Mouse (Mus musculus) cerebellum, adult 2 months (tissue): ENCODE data around the gene Lrrtm1. TPM values are rescaled to one million over a fixed set of nuclear protein-coding genes. Genes with fewer than 3 reads are reported as not detected.
A peak's percentile ranks its signal among the peaks of the same experiment; 100 is the strongest.

ENCODE experiments used
- DNase-seq, 2 experiments: peaks; one replicate each; pipeline ENCODE4 v3.0.0; 2021
- H3K27ac ChIP-seq: fragments of 200-500 bp; 2 replicates; pipeline ENCODE4 v1.5.1; 2012; ENCODE audit warnings: low read length, control low read depth, inconsistent platforms; ENCODE audit not compliant: insufficient read depth
- H3K27me3 ChIP-seq: fragments of 200-500 bp; 2 replicates; pipeline ENCODE4 v1.6.1; 2012; ENCODE audit warnings: inconsistent platforms, mild to moderate bottlenecking, low read length, moderate library complexity; ENCODE audit not compliant: control insufficient read depth, insufficient read depth
- H3K4me1 ChIP-seq: fragments of 200-500 bp; 2 replicates; pipeline ENCODE4 v1.6.1; 2011; ENCODE audit warnings: low read length; ENCODE audit not compliant: control insufficient read depth, insufficient read depth
- H3K4me3 ChIP-seq: fragments of 200-500 bp; replicated peaks from 2 replicates; pipeline ENCODE3; 2011; ENCODE audit warnings: mild to moderate bottlenecking, low read depth, low read length, control low read depth; ENCODE audit not compliant: insufficient read depth
- CTCF ChIP-seq: fragments of 200-500 bp; IDR thresholded peaks from 2 replicates; pipeline ENCODE4 v1.5.1; 2011; ENCODE audit warnings: low read depth, mild to moderate bottlenecking, control low read depth, low read length, moderate library complexity, borderline replicate concordance; ENCODE audit not compliant: insufficient read depth
- POLR2A ChIP-seq: fragments of 200-500 bp; IDR thresholded peaks from 2 replicates; pipeline ENCODE4 v1.6.1; 2011; ENCODE audit warnings: low read length, control low read depth, borderline replicate concordance; ENCODE audit not compliant: insufficient read depth
- WGBS: fragments of 180-500 bp; shearing (Covaris S2); methylation state at CpG from one replicate; pipeline ENCODE4 v1.1.7; 2018; 5-methylcytosine and 5-hydroxymethylcytosine counted together
- polyA plus RNA-seq: library from polyadenylated mRNA; depleted of rRNA; stranded (reverse); fragments of >200 nt; gene quantifications from 2 replicates; pipeline ENCODE4 v1.2.3, GENCODE M21; 2012

Lrrtm1 gene
- polyA plus RNA-seq, 1 experiment = 16.0 TPM

DNA sequence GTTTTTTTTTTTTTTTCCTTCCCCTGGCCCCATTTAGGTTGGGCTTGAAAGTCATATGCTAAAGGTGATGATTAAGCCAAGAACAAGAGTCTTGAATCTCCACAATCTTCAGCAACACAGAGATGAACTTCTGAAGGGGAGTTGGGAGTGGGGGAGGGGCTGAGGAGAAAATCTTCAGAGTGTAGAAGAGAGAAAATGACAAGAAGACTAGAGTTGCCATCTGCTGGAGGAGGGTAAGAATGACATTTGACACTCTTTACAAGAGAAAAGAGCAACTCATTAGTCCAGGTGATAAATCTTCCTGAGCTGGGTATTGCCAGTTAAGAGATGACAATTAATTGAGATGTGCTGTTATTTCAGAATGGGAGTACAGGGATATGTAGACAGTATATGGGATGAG is 23.6 kb upstream of the Lrrtm1 start:
- H3K27me3 ChIP-seq = no peaks in the 10 kb centered on the region
- peak in 1 of 2 experiments; percentile 8 for DNase-seq
- H3K27ac ChIP-seq = no peak overlapping the region

GRCm38 (mm10) chr6:77220776-77221175 is 21.7 kb upstream of the Lrrtm1 start:
- H3K4me1 ChIP-seq = no peaks in the 10 kb centered on the region
- H3K4me3 ChIP-seq = no peak overlapping the region
- no peaks in the 10 kb centered on the region for H3K27me3 ChIP-seq
- WGBS = 95% methylated on average over 4 of the region's 4 CpGs
- DNase-seq = no peak
- no peak for TF ChIP-seq CTCF
- no peak for TF ChIP-seq POLR2A
- H3K27ac ChIP-seq = no peak overlapping the region

More for the DNA sequence above, 23.6 kb upstream of the Lrrtm1 start:
- H3K4me3 ChIP-seq = no peak overlapping the region
- no peak for TF ChIP-seq POLR2A
- TF ChIP-seq CTCF = no peak
- peaks cover 5% of the 10 kb centered on the region; the same call in 1 of the 2 replicates for H3K4me1 ChIP-seq

DNA sequence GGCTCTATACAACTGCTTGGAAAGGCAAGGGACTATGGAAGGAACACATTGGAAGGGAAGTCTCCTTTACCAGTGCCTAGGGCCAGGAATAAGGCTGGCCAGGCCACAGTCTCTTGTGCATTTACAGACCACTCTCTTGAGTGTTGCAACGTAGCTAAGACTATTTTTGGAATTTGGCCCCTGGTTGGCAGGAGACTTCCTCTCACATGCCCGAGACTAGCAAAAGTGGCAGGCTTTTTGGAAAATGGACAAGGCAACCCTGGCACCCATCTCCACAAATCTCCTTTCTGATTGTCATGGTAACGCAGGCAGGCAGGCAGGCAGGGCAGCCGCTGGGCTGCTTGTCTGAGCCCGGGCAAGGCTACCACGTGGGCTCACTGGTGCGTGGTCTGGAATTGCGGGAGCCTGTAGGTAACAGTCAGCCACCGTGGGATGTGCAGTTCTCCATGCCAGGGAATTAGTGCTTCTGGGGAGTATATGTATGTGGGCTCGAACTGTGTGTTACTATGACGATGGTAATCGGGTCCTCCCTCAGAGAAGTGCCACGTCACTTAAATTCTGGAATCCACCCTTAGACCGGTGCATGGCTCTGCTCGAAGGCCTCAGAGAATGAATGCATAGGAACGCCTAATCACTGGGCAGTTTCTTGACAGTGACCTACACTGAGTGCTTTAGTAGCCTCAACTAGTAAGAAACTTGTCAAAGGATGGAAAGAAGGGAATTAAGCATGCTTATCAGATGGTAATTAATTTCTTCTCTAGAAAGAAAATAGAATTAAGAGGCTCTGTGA is 19.4 kb upstream of the Lrrtm1 start:
- H3K4me3 ChIP-seq = peak overlapping the region; percentile 9
- H3K27me3 ChIP-seq = no peaks in the 10 kb centered on the region
- DNase-seq = peak; percentile 55 to 65
- no peak for TF ChIP-seq POLR2A
- no peak for TF ChIP-seq CTCF
- 14% methylated on average over 16 of the region's 16 CpGs for WGBS
- no peak overlapping the region for H3K27ac ChIP-seq
- no peaks in the 10 kb centered on the region for H3K4me1 ChIP-seq

DNA sequence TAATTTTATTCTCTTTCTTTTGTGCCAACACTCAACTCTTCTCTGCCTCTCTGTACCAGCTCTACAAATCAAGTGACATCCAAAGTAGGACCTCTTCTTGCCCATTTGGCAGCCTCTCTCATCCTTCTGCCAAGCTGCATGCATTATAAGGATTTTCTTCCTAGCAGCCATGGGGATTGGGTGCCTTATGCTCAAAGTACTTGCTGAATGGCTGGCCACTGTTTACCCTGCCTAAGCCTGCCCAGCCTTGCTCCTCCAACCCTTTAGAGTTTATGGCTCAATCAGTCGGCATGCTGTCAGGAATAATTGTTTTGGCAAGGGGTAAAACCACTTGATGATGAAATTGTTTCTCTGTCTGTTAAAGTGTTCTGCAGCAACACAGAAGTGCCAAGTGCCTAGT is 2.1 kb upstream of the Lrrtm1 start:
- peak in 1 of 2 experiments; percentile 27 for DNase-seq
- no peak overlapping the region for H3K27ac ChIP-seq

GRCm38 (mm10) chr6:77243541-77244231 is 1.2 kb downstream of the Lrrtm1 start:
- no peak for TF ChIP-seq POLR2A
- TF ChIP-seq CTCF = no peak
- Histone ChIP-seq H3K27me3 (no peaks in the 10 kb centered on the region), H3K4me3 (peak overlapping the region; percentile 57), H3K4me1 (no peaks in the 10 kb centered on the region), H3K27ac (no peak overlapping the region)
- WGBS = under 1% methylated on average over 43 of the region's 43 CpGs
- peak; percentile 49 to 60 for DNase-seq

More for the DNA sequence above, 2.1 kb upstream of the Lrrtm1 start:
- no peak overlapping the region for H3K4me3 ChIP-seq
- H3K27me3 ChIP-seq = no peaks in the 10 kb centered on the region
- WGBS = 25% methylated on average over 1 of the region's 1 CpGs
- TF ChIP-seq CTCF = no peak
- no peak for TF ChIP-seq POLR2A
- H3K4me1 ChIP-seq = no peaks in the 10 kb centered on the region

GRCm38 (mm10) chr6:77253480-77253879 is 11.0 kb downstream of the Lrrtm1 start:
- Histone ChIP-seq H3K4me3 (no peak overlapping the region), H3K27ac (no peak overlapping the region), H3K4me1 (no peaks in the 10 kb centered on the region), H3K27me3 (no peaks in the 10 kb centered on the region)
- no peak for DNase-seq
- TF ChIP-seq POLR2A = no peak
- no peak for TF ChIP-seq CTCF
- WGBS = 90% methylated on average over 5 of the region's 5 CpGs

DNA sequence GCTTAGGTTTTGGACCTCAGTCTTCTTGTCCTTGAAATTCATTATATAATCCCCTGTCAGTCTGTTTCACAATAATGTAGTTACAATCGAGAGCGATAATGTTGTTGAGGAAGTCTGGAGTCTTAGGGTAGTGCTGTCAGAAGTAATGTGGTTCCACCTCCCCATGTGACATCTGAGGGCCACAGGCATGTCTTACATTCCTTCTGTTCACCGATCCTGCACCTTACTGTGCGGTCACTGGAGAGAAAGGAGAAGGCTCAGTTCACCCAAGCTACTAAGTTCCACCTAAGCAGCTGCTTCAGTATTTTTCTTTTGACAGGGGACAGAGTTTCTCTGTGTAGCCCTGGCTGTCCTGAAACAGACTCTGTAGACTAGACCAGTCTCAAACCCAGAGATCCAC is 13.9 kb downstream of the Lrrtm1 start:
- TF ChIP-seq CTCF = no peak
- TF ChIP-seq POLR2A = no peak
- DNase-seq = no peak
- Histone ChIP-seq H3K27me3 (no peaks in the 10 kb centered on the region), H3K27ac (no peak overlapping the region), H3K4me1 (no peaks in the 10 kb centered on the region), H3K4me3 (no peak overlapping the region)
- 91% methylated on average over 4 of the region's 4 CpGs for WGBS

GRCm38 (mm10) chr6:77257358-77258105 is 15.0 kb downstream of the Lrrtm1 start:
- 39% methylated on average over 7 of the region's 7 CpGs for WGBS
- DNase-seq = peak; percentile 20 to 36
- H3K27ac ChIP-seq = no peak overlapping the region
- no peak overlapping the region for H3K4me3 ChIP-seq
- no peaks in the 10 kb centered on the region for H3K4me1 ChIP-seq
- TF ChIP-seq CTCF (peak; percentile 62; the same call in 1 of the 2 replicates), POLR2A (no peak)
- H3K27me3 ChIP-seq = no peaks in the 10 kb centered on the region
